Mouse (Mus musculus) midbrain, embryonic 14.5 days (tissue): ENCODE measurements at regions not wholly inside any gene's neighbourhood (a gene's known extent, or its start where the extent isn't known, plus 50 kb on each side); places are given as distances from the start of the nearest gene placed in this dataset.
A peak's percentile ranks its signal among the peaks of the same experiment; 100 is the strongest.

Source experiments
- ATAC-seq: fragments of 200-750 bp; cut with Nextera tagmentation; 2 replicates; pipeline ENCODE4 v1.8.0; 2017; ENCODE audit warnings: moderate number of reproducible peaks, moderate library complexity; ENCODE audit not compliant: low FRiP score, low TSS enrichment
- DNase-seq: peaks from one replicate; pipeline ENCODE4 v3.0.0-alpha.2; 2015
- H3K27ac ChIP-seq: fragments of 300-500 bp; sonication (generic); replicated peaks from 2 replicates; pipeline ENCODE4 v1.5.1; 2014; ENCODE audit warnings: mild to moderate bottlenecking, low read depth, low read length, moderate library complexity
- H3K27me3 ChIP-seq: fragments of 300-500 bp; sonication (generic); 2 replicates; pipeline ENCODE4 v1.6.1; 2014; ENCODE audit warnings: low read length, control low read depth, mixed read lengths; ENCODE audit not compliant: control insufficient read depth, insufficient read depth
- H3K36me3 ChIP-seq: fragments of 300-500 bp; sonication (generic); 2 replicates; pipeline ENCODE4 v1.6.1; 2014; ENCODE audit warnings: low read length, control low read depth; ENCODE audit not compliant: control insufficient read depth, insufficient read depth
- H3K4me1 ChIP-seq: fragments of 300-500 bp; sonication (generic); 2 replicates; pipeline ENCODE4 v1.6.1; 2014; ENCODE audit warnings: mild to moderate bottlenecking, antibody characterized with exemption, low read length, control low read depth; ENCODE audit not compliant: control insufficient read depth, insufficient read depth
- H3K4me2 ChIP-seq: fragments of 300-500 bp; sonication (generic); 2 replicates; pipeline ENCODE4 v1.6.1; 2014; ENCODE audit warnings: mild to moderate bottlenecking, low read length, moderate library complexity
- H3K4me3 ChIP-seq: fragments of 300-500 bp; sonication (generic); replicated peaks from 2 replicates; pipeline ENCODE4 v1.5.1; 2014; ENCODE audit warnings: low read depth, low read length
- H3K9ac ChIP-seq: fragments of 300-500 bp; sonication (generic); replicated peaks from 2 replicates; pipeline ENCODE4 v1.6.1; 2014; ENCODE audit warnings: mild to moderate bottlenecking, low read length, moderate library complexity
- H3K9me3 ChIP-seq: fragments of 300-500 bp; sonication (generic); 2 replicates; pipeline ENCODE4 v1.6.1; 2016; ENCODE audit warnings: low read length, control low read depth, mixed read lengths; ENCODE audit not compliant: control insufficient read depth
- WGBS: fragments of 180-500 bp; shearing (Covaris S2); extraction: QIAGEN DNeasy Blood & Tissue Kit; methylation state at CpG from one replicate; pipeline ENCODE4 v1.1.7; 2014; 5-methylcytosine and 5-hydroxymethylcytosine counted together

GRCm38 (mm10) chr12:110380831-110381750 is 65.8 kb upstream of the Ppp2r5c start:
- no peaks in the 10 kb centered on the region for H3K36me3 ChIP-seq
- H3K4me2 ChIP-seq = no peak overlapping the region
- DNase-seq = no peak
- no peak overlapping the region for H3K9ac ChIP-seq
- no peak overlapping the region for H3K4me3 ChIP-seq
- H3K4me1 ChIP-seq = peaks cover 2% of the 10 kb centered on the region
- WGBS = 70% methylated on average over 25 of the region's 25 CpGs
- H3K27me3 ChIP-seq = no peaks in the 10 kb centered on the region; the same call in 1 of the 2 replicates
- no peak for ATAC-seq
- H3K9me3 ChIP-seq = no peaks in the 10 kb centered on the region
- H3K27ac ChIP-seq = no peak overlapping the region

- H3K27me3 ChIP-seq = no peaks in the 10 kb centered on the region
- H3K4me3 ChIP-seq = no peak overlapping the region
- H3K4me1 ChIP-seq = 0 out of 2 replicates have a peak, but pooled peaks cover 8% of the 10 kb centered on the region
- ATAC-seq (no peak), DNase-seq (peak; percentile 62)
- no peak overlapping the region; the same call in 1 of the 2 replicates for H3K9ac ChIP-seq
- H3K9me3 ChIP-seq = no peaks in the 10 kb centered on the region
- 43% methylated on average over 20 of the region's 20 CpGs for WGBS
- H3K36me3 ChIP-seq = no peaks in the 10 kb centered on the region
- H3K27ac ChIP-seq = no peak overlapping the region; the same call in 1 of the 2 replicates
- 0 out of 2 replicates have a peak overlapping the region, but pooled peaks have one; percentile 16 for H3K4me2 ChIP-seq
These were observed 61.9 kb upstream of the Ppp2r5c start for GRCm38 (mm10) chr12:110385031-110385430.

GRCm38 (mm10) chr12:110385801-110386599 is 60.9 kb upstream of the Ppp2r5c start:
- Histone ChIP-seq H3K4me3 (no peak overlapping the region), H3K27ac (no peak overlapping the region), H3K9me3 (no peaks in the 10 kb centered on the region), H3K27me3 (no peaks in the 10 kb centered on the region), H3K36me3 (no peaks in the 10 kb centered on the region), H3K4me1 (0 out of 2 replicates have a peak, but pooled peaks cover 8% of the 10 kb centered on the region), H3K9ac (no peak overlapping the region), H3K4me2 (no peak overlapping the region)
- 75% methylated on average over 20 of the region's 20 CpGs for WGBS
- DNase-seq = peak; percentile 7
- no peak for ATAC-seq

GRCm38 (mm10) chr12:110387056-110387455 is 59.9 kb upstream of the Ppp2r5c start:
- no peak overlapping the region for H3K4me3 ChIP-seq
- WGBS = 33% methylated on average over 11 of the region's 11 CpGs
- DNase-seq (peak; percentile 55), ATAC-seq (no peak)
- H3K27ac ChIP-seq = no peak overlapping the region
- no peak overlapping the region for H3K9ac ChIP-seq
- H3K4me2 ChIP-seq = no peak overlapping the region
- H3K9me3 ChIP-seq = no peaks in the 10 kb centered on the region
- 0 out of 2 replicates have a peak, but pooled peaks cover 8% of the 10 kb centered on the region for H3K4me1 ChIP-seq
- H3K27me3 ChIP-seq = no peaks in the 10 kb centered on the region
- no peaks in the 10 kb centered on the region for H3K36me3 ChIP-seq

- no peaks in the 10 kb centered on the region for H3K36me3 ChIP-seq
- H3K9me3 ChIP-seq = no peaks in the 10 kb centered on the region
- H3K4me2 ChIP-seq = no peak overlapping the region
- H3K27ac ChIP-seq = no peak overlapping the region
- ATAC-seq (no peak), DNase-seq (no peak)
- no peak overlapping the region for H3K4me3 ChIP-seq
- no peaks in the 10 kb centered on the region for H3K27me3 ChIP-seq
- no peak overlapping the region; the same call in 1 of the 2 replicates for H3K9ac ChIP-seq
- 0 out of 2 replicates have a peak, but pooled peaks cover 8% of the 10 kb centered on the region for H3K4me1 ChIP-seq
- WGBS = 40% methylated on average over 4 of the region's 4 CpGs
These were observed 59.4 kb upstream of the Ppp2r5c start for GRCm38 (mm10) chr12:110387567-110387966.

GRCm38 (mm10) chr12:110389439-110389838 is 57.5 kb upstream of the Ppp2r5c start:
- Histone ChIP-seq H3K27ac (no peak overlapping the region), H3K4me3 (no peak overlapping the region), H3K9ac (no peak overlapping the region), H3K36me3 (no peaks in the 10 kb centered on the region), H3K9me3 (no peaks in the 10 kb centered on the region), H3K4me1 (0 out of 2 replicates have a peak, but pooled peaks cover 8% of the 10 kb centered on the region), H3K27me3 (no peaks in the 10 kb centered on the region), H3K4me2 (no peak overlapping the region)
- DNase-seq (no peak), ATAC-seq (no peak)
- 79% methylated on average over 12 of the region's 12 CpGs for WGBS

- Histone ChIP-seq H3K4me3 (no peak overlapping the region), H3K4me2 (no peak overlapping the region), H3K9me3 (no peaks in the 10 kb centered on the region; the same call in 1 of the 2 replicates), H3K27ac (no peak overlapping the region), H3K27me3 (no peaks in the 10 kb centered on the region), H3K4me1 (0 out of 2 replicates have a peak, but pooled peaks cover 4% of the 10 kb centered on the region), H3K36me3 (no peaks in the 10 kb centered on the region), H3K9ac (no peak overlapping the region)
- DNase-seq (no peak), ATAC-seq (no peak)
- WGBS = 89% methylated on average over 8 of the region's 8 CpGs
These were observed 55.5 kb upstream of the Ppp2r5c start for GRCm38 (mm10) chr12:110391464-110391863.

- H3K27me3 ChIP-seq = no peaks in the 10 kb centered on the region
- ATAC-seq (no peak), DNase-seq (no peak)
- no peaks in the 10 kb centered on the region for H3K4me1 ChIP-seq
- no peaks in the 10 kb centered on the region for H3K36me3 ChIP-seq
- H3K27ac ChIP-seq = no peak overlapping the region
- no peak overlapping the region for H3K4me3 ChIP-seq
- H3K9me3 ChIP-seq = no peaks in the 10 kb centered on the region; the same call in 1 of the 2 replicates
- no peak overlapping the region for H3K4me2 ChIP-seq
- 83% methylated on average over 7 of the region's 7 CpGs for WGBS
- H3K9ac ChIP-seq = no peak overlapping the region
These were observed 53.4 kb upstream of the Ppp2r5c start for GRCm38 (mm10) chr12:110393555-110393954.
